Mouse (Mus musculus) CH12.LX (cell line): ENCODE measurements around the gene Runx2.

Experiments used
- CTCF ChIP-seq, 2 experiments: IDR thresholded peaks in 1 of 2; conservative IDR thresholded peaks in 1 of 2; 2 replicates each; pipeline ENCODE4 v1.5.1; 2011 to 2012; ENCODE audit warnings: low read depth in 2 of 2, low read length in 2 of 2, improper control_type of control experiment in 1 of 2, inconsistent platforms in 1 of 2, mild to moderate bottlenecking in 1 of 2, moderate library complexity in 1 of 2
- GABPA ChIP-seq: IDR thresholded peaks from 2 replicates; pipeline ENCODE4 v1.6.1; 2012; ENCODE audit warnings: low read depth, low read length, improper control_type of control experiment, inconsistent platforms; ENCODE audit not compliant: insufficient replicate concordance
- POLR2A ChIP-seq: IDR thresholded peaks from 2 replicates; pipeline ENCODE4 v1.6.1; 2011; ENCODE audit warnings: low read depth, mild to moderate bottlenecking, improper control_type of control experiment, low read length
- RCOR1 ChIP-seq: conservative IDR thresholded peaks from 2 replicates; pipeline ENCODE4 v1.6.1; 2012; ENCODE audit warnings: low read depth, mild to moderate bottlenecking, inconsistent platforms, low read length, improper control_type of control experiment
- TBP ChIP-seq: conservative IDR thresholded peaks from 2 replicates; pipeline ENCODE4 v1.6.1; 2011; ENCODE audit warnings: low read depth, low read length, improper control_type of control experiment
- TCF12 ChIP-seq: IDR thresholded peaks from 2 replicates; pipeline ENCODE4 v1.6.1; 2014; ENCODE audit warnings: low read depth, mild to moderate bottlenecking, inconsistent platforms, low read length, improper control_type of control experiment
- UBTF ChIP-seq: IDR thresholded peaks from 2 replicates; pipeline ENCODE4 v1.6.1; 2012; ENCODE audit warnings: low read depth, mild to moderate bottlenecking, inconsistent platforms, low read length, improper control_type of control experiment, moderate library complexity
- ZMIZ1 ChIP-seq: IDR thresholded peaks from 2 replicates; pipeline ENCODE4 v1.6.1; 2012; ENCODE audit warnings: low read depth, mild to moderate bottlenecking, inconsistent platforms, low read length, improper control_type of control experiment
- ZNF384 ChIP-seq: IDR thresholded peaks from 2 replicates; pipeline ENCODE4 v1.6.1; 2012; ENCODE audit warnings: low read depth, low read length, improper control_type of control experiment, inconsistent platforms

DNA sequence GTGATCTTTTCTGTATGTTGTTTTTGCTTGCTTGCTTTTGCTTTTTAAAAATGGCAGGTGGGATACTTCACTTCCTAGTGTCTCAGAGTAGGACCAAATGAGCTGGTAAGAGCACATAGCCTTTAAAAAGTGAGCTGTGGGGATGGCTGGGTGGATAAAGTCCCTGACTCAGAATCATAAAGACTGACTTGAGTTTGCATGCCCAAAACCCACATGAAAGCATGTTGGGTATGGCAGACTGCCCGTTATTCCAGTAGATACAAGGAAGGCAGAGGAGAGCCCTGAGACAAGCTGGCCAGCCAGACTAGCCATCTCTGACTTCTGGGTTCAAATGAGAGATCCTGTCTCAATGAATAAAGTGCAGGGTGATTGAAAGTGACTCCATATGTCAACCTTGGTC lies 214.7 kb downstream of the Runx2 start:
- TF ChIP-seq CTCF (conservative IDR thresholded peaks at IDR 0.05 in 1 of 2, IDR thresholded peaks at IDR 0.05 in 1 of 2; ENCODE audit: low read depth in 2 of 2, low read length in 2 of 2), result no peak
- no peak for TF ChIP-seq TBP
- no peak for TF ChIP-seq RCOR1
- TF ChIP-seq ZMIZ1, result no peak
- TF ChIP-seq UBTF, result no peak
- no peak for TF ChIP-seq POLR2A
- no peak for TF ChIP-seq GABPA
- TF ChIP-seq ZNF384, result no peak
- TF ChIP-seq TCF12, result no peak
